Mouse (Mus musculus): ENCODE results near the gene Bcar1.

- TF ChIP-seq EP300 (IDR thresholded peaks at IDR 0.05; ENCODE audit: low read depth) (no peak), CTCF (IDR thresholded peaks at IDR 0.05; ENCODE audit: low read depth) (no peak)
These were observed 21.5 kb upstream of the Bcar1 start for GRCm38 (mm10) chr8:111765096-111765495.
